Mouse (Mus musculus) gonadal fat pad, adult 2 months (tissue): ENCODE measurements around the gene Fancd2. TPM values are rescaled to one million over a fixed set of nuclear protein-coding genes. Genes with fewer than 3 reads are reported as not detected.

Source experiments
- DNase-seq: peaks from one replicate; pipeline ENCODE4 v3.0.0-alpha.2; 2012; ENCODE audit warnings: low read depth
- polyA plus RNA-seq: library from polyadenylated mRNA; depleted of rRNA; stranded (reverse); fragments of >200 nt; gene quantifications from 2 replicates; pipeline ENCODE4 v1.2.3, GENCODE M21; 2012

Gene Fancd2
- polyA plus RNA-seq, 1 experiment = 1.2 TPM

DNA sequence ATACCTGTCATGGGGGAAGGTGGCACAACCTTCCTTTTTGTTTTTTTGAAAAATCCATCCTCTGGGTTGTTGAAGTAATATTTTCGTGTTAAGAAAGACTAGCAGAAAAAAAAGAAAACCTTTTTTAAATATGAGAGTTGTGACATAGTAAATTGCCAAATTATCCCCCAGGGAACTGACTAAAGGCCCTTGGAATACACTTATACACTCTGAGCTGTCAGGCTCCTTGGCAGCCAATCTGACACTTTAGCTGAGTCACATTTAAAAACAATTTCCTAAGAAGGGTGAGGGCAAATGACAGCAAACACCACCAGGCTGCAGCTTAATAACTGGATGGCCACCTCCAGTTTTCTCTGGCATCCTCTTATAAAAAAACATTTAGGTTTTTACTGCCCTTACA lies 9.2 kb upstream of the Fancd2 start:
- DNase-seq = peak; percentile 92

DNA sequence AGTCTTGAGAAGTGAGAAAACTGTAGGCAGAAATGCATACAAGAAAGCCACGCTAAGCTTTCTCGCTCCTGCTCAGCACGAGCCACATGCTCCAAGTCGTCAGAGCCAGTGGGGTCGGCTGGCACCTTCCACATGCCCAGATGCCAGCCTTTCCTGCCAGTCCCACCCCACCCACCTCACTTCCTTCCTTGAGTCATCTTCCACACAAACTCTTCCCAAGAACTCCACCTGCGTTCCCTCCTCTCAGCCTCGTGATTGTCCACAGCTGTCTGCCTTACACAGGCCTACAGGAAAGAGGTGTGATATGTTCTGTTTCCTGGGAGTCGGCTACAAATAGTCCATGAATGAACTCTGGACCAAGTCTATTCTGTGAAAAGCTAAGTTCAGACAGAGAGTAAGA lies 8.1 kb upstream of the Fancd2 start:
- no peak for DNase-seq

DNA sequence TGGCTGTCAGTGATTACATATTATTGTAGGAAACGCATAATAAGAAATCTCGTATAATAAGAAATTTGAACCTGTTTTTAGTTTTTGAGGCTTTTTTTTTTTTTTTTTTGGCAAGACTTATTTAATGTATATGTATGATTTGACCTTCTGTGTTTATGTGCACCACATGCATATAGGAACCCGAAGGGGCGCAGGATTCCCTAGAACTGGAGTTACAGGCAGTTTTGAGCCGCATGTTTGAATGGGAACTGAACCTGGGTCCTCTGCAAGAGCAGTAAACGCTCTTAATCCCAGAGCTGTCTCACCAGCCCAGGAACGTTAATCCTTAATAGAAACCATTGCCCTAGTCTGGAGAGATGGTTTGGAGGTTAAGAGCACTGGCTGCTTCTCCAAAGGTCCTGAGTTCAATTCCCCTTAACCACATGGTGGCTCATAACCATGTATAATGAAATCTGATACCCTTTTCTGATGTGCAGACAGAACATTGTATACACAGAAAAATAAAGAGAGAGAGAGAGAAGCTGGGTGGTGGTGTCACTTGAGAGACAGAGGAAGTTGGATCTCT lies 440 bp downstream of the Fancd2 start:
- DNase-seq = no peak

DNA sequence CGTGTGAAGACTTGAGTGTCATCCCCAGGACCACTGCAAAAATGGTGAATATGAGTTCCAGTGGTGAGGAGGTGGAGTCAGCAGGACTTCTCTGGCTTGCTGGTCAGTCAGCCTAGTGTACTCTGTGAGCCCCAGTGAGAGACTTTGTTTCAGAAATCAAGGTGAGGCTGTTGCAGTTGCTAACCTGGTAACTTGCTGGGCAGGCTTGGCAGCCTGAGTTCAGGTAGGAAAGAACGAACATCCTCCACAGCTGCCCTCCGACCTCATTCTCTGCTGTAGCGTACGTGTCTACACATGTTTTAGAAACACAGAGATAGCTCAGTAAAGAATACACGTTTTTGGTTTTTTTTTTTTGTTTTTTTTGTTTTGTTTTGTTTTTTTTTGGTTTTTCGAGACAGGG lies 3.4 kb downstream of the Fancd2 start:
- no peak for DNase-seq

DNA sequence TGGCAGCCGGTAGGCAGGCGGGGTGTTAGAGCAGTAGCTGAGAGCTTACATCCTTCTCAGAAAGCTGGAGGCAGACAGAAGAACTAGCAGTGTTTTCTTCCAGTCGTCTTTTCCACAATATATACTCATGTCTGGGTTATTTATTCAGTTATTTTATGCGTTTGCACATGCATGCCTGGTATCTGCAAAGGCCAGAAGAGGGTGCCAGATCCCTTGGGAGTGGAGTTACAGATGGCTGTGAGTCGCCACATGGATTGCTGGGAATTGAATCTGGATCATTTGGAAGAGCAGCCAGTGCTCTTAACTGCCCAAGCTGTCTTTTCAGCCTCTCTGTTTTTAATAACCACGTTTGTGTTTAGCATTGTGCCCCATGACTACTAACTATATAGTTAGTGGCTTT lies 10.1 kb downstream of the Fancd2 start:
- DNase-seq = no peak

DNA sequence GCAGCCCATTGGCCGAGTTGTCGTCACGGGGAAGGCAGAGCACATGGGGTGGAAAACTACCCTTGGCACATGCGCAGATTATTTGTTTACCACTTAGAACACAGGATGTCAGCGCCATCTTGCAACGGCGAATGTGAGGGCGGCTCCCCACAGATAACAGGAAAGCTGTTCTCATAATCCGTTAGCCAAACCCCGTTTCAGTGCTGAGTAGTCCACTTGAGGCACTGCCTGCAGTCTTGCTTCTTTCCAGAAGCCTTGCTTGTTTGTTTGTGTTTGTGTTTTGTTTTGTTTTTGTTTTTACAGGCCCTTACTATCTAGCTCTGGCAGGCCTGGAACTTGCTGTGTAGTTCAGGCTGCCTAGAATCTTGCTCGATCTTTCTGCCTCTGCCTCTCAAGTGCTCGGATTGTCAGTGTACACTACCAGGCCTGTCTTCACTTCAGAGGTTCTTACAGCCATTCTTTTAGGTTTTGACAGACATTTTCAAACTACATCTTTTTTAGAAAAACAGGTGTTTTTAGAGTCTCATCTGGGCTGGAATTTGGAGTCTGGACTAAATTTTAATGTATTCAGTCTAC lies 12.5 kb downstream of the Fancd2 start:
- no peak for DNase-seq

DNA sequence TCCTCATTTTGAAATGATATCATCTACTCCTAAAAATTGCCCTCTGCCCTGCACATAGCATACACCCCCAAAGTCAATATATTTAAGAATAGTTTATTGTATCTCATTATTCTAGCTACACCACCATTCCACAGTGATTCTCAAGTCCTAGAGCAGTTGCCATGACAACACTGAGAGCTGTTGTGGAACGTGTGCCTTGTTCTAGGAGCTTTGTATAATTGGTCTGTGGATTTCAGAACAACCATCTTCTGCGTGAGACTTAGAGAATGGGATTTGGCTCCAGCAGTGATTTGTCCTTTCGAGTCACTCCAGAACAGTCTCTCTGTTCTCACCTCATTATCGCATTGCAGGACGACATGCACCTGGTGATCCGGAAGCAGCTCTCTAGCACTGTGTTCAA lies 28.3 kb downstream of the Fancd2 start:
- DNase-seq = no peak

DNA sequence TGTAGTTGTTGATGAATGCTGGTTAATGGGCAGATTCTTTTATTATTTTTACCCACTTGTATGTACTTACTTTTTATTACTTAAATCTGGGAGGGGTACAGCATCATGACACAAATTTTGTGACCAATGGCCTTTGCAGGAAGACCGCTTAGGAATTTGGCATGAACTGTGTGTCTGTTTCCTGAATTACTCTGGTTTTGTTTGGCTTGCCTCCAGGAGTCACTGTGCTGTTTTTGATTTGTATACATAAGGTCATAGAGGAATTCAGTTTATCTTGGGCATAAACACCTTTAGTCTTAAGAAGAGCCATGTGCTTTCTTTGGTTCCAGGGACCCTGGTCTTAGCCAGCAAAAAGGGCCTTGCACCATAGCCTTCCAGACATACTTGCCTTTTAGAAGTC lies 33.1 kb downstream of the Fancd2 start:
- no peak for DNase-seq

DNA sequence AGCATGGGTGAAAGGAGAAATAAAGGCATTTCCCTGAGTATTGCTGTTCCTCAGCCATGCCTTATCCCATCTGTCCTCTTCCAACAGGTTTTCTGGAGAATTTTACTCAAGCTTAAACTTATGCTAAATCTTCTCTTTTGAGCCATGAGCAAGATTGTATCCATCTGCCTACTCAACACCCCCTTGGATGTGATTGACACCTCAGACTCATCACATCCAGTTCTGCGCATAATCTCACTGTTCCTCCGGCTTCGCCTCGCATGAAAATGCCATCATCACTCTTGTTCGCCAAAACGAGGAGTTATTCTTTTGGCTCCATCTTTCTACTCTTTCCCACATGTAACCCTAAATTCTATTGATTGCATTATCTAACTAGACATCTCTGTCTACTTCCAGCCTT lies 44.6 kb downstream of the Fancd2 start:
- no peak for DNase-seq

DNA sequence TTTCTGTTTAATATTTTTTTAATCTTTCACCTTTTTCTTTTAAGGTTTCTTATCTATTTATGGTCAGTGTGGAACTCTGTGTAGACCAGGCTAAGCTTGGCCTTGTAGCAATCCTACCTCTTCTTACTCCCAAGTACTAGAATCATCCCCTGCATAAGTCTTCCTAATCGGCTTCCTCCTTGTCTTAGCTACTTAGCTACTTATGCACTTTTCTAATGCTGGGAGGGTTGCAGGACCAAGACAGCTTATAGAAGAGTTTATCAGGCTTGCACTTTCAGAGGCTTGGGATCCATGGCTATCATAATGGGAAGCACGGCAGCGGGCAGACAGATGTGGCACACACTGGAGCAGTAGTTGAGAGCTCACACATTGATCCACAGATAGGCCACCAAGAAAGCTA lies 47.8 kb downstream of the Fancd2 start:
- no peak for DNase-seq

DNA sequence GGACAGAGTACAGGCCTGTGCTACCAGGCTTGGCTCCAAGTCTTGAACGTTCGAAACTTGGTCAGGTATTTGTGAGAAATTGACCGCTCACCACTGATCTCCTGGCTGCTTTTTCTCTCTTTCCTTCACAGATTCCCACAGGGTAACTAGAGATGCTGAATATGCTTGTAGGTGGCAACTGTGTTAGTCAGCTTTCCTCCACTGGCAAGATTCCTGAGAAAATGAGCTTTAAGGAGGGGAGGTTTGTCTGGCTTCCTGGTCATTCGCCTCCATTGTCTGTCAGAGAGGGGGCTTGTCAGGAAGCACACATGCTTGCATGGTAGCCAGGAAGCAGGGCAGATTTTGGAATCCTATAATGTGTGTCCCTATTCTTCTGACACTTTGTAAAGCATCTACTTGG lies 51.5 kb downstream of the Fancd2 start:
- no peak for DNase-seq

DNA sequence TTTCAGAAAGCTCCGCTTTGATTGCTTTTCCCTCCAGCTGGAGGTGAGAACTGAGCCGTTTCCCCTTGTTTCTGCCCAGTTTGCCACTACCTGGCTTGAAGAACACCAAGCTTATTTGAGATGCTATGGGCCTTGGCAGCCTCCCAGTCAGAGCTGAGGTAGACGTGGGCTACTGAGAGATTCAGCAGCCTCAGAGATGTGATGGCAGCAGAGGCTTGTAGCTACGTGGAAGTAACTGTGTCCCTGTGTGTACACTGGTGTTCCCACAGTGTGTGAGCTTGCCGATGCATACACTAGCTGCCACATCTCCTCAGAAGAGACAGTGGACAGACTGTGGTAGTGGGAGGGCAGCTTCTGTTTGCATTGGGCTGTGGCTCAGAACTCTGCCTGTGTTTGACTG lies 53.6 kb downstream of the Fancd2 start:
- no peak for DNase-seq

DNA sequence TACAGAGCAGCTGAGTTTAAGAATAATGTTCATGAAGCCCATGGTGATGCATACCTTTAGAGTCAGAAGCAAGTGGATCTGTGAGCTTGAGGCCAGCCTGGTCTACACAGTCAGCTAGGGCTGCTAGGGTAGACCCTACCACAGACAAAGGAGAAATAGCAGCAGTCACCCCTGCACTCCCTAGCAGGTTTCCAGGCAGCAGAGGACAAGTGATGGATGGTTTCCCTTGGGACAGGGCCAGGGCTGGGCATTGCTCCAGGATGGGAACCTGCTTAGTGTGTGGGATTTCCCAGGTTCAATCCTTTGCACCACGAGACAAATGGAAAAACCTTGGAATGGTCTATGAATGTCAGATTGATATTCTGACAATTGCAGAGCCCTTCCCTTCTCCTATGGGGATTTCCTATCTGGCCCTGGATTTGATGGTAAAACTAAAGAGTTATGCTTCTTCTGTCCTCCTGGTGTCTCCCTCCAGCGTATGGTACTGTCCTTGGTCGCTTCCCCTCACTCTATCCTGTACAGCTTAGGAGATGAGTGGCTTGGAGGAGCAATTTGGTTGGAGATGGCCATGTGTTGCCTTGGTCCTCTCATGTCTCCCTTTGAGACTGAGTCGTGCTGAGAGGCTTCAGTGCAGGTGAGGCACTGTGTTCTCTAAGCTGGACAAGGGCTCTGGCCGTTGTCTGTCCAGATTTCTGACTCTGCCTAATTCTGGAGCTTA lies 55.1 kb downstream of the Fancd2 start:
- DNase-seq = no peak

DNA sequence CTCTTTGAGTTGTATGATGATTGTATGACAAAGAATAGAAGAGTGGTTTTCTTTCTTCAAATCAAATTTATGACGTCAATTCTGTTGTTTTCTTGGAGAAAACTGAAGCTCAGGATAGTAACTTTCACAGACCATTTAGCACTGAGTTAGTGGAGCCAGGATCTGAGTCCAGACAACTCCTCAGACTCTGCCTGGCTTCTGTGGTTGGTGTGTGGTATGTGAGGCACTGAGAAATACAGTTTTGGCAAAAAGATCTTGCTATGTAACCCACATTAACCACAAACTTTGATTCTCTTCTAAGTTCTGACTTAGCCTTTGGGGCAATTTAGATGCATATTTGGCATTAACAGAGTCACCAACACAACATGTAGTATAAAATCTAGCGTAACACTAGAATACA lies 61.2 kb downstream of the Fancd2 start:
- DNase-seq = no peak

DNA sequence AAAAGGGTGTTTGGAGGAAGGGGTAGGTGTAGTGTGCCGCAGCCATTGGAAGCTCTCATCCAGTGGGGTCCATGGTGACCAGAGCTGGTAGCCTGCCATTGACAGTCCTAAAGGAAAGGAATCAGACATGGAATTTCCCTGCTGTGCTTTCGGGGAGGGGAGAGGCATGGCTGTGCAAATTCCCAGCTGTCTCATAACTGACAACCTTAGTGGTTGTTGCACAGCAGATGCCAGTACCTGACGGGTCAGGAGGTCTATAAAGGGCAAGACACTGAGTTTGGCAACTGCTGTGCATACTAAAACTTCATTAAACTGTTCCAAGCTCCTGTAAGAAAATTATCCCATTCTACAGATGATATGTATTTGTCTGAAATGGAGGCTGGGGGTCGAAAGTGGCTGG lies 66.5 kb downstream of the Fancd2 start:
- DNase-seq = no peak

DNA sequence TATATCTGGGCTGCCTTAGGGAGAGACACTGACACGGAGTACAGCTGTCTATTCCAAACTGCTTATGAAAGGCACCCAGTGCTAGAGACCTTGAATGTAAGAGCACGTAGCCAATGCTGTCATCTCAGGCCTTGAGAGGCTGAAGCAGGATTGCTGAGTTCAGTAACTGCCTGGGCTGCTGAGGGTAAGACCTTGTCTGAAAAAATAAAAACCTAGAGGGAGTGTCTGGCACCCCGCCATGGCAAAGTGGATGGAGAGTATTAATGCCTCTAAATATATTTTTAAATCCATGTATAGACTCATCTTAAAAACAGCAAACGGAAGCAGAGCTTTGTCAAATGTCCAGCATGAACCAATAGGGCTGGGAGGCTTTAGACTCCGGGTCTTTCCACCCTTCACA lies 68.4 kb downstream of the Fancd2 start:
- no peak for DNase-seq

DNA sequence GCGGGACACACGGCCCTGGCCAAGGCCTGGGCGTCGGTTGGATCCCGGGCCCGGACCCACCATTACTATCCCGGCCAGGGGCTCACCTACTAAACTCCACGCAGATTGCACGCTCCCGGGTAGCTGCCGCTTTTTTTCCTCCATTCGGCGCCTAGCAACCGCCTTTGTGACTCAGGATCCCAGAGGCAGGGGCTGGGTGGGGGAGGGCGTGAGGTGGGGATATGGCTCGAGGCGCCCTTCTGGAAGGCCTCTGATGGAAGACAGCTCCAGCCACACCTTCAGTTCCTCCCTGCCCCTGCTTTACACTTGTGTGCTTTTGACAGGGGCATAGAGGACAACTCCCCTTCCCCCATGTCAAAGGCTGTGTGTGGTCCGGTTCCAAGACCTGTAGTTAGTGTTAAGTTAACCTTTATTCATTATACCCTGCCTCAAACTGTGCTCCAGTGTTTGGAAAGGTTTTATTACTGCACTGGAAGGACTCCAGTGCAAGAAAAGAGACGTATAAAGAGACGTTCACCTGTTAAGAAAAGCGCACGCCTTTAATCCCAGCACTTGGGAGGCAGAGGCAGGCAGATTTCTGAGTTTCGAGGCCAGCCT lies 69.2 kb downstream of the Fancd2 start, which contains the start of gene Fancd2os:
TSS of gene Fancd2os (minus strand) at position 173 of the 597 bp plus-strand sequence.
- no peak for DNase-seq

DNA sequence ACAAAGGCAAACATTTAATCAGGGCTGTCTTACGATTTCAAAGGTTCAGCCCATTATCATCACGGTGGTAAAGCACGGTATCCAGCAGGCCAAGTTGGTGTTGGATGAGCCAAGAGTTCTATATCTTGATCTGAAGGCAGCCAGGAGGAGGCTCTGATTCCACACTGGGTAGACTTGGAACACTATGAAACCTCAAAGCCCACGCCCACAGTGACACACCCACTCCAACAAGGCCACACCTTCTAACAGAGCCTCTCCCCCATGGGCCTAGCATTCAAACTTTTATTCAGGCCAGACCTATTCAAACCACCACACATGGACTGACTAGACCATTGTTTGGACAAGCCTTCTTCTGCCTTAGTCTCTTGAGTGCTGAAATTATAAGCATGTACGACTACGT lies 71.3 kb downstream of the Fancd2 start:
- no peak for DNase-seq

DNA sequence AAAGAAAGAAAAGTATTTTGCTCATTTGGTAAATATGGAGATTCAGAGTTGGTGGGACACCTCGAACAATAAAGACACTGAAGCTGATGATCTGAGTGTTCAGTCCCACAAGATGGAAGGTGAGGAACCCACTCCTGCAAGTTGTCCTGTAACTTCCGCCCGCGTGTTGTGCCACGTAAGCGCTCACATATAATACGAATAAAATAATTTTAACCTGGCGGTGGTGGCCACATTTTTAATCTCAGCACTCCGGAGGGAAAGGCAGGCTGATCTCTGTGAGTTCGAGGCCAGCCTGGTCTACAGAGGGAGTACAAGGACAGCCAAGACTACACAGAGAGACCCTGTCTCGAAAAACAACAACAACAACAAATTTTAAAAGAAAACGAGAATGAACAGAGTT lies 72.5 kb downstream of the Fancd2 start:
- DNase-seq = no peak

DNA sequence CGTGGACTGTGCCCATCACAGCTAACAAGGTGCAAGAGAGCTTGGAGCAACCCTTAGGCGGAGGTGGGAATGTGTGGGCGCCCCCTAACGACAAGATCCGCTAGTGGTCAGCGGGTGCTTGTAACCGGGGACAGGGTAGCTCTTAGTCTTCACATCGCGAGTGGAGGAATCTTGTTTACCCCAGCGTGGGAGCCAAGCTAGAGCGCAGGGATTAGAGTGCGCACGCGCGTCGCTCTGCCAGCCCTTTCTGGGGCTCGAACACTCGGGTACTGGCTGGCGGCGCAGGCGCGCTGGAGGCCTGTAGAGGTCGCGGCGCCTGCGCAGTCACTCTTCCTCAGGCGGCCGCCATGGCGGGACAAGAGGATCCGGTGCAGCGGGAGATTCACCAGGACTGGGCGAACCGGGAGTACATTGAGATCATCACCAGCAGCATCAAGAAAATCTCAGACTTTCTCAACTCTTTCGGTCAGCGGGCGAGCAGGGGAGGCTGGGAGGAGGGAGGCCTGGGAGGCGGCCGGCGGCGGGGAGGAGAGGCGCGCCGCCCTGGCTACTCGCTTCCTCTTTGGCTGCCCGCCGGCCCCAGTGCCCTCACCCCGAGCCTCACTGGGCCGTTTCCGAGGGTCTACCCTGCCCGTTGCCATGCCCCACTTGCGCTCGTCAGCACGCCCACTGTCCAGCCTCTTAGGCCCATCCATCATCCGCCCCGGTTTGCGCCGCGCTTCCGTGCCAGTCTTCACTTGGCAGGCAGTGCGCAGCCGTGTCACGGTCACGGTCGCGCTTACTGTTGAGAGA lies 73.1 kb downstream of the Fancd2 start, which contains the start of gene Brk1:
TSS of gene Brk1 (plus strand) at position 341 of the 792 bp plus-strand sequence.
- no peak for DNase-seq

DNA sequence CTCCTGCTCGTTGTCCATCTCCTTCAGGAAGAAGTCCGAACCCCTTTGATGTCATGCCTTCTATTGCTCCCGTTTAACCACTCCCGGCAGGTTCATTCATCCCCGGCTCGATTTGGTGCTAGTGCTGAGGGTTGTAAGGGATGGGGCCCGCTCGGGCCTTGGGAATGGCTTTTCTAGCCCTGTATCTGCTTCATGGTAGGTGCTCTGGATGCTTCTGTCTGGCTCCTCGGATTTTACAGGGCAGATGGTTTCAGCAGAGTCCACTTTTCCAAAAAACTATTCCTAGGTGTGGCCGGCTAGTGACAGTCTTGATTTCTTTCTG lies 73.7 kb downstream of the Fancd2 start:
- no peak for DNase-seq

DNA sequence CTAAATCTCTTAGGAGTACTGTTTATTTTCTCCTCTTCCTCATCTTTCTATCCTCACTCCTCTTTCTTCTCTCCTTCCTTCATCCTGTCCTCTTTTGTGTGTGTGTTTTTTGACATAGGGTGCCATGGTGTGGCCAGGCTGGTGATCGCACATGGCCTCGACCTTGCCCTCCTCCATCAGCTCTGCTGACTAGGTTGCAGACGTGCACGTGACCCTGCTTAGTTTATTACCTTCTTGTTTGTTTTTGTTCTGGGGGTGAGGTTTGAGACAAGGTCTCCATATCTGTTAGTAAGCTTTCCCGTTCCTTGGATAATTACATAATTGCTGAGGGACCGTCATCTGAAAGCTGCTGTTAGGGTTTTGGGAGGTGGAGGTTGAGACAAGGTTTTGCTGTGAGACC lies 77.4 kb downstream of the Fancd2 start:
- DNase-seq = no peak
